Mouse (Mus musculus) hindbrain, embryonic 12.5 days (tissue): ENCODE results near the gene Pbp2. TPM values are rescaled to one million over a fixed set of nuclear protein-coding genes. Genes with fewer than 3 reads are reported as not detected.

ENCODE experiments used
- ATAC-seq: fragments of 200-750 bp; cut with Nextera tagmentation; 2 replicates; pipeline ENCODE4 v1.8.0; 2017; ENCODE audit warnings: moderate TSS enrichment; ENCODE audit not compliant: low FRiP score
- H3K27ac ChIP-seq: fragments of 300-500 bp; sonication (generic); 2 replicates; pipeline ENCODE4 v1.5.1; 2016; ENCODE audit warnings: mild to moderate bottlenecking
- H3K27me3 ChIP-seq: fragments of 300-500 bp; sonication (generic); 2 replicates; pipeline ENCODE4 v1.6.1; 2016; ENCODE audit warnings: mild to moderate bottlenecking
- H3K36me3 ChIP-seq: fragments of 300-500 bp; sonication (generic); 2 replicates; pipeline ENCODE4 v1.6.1; 2016; ENCODE audit warnings: mild to moderate bottlenecking
- H3K4me1 ChIP-seq: fragments of 300-500 bp; sonication (generic); 2 replicates; pipeline ENCODE4 v1.6.1; 2016
- H3K4me2 ChIP-seq: fragments of 300-500 bp; sonication (generic); replicated peaks from 2 replicates; pipeline ENCODE4 v1.6.1; 2016; ENCODE audit warnings: mild to moderate bottlenecking
- H3K4me3 ChIP-seq: fragments of 300-500 bp; sonication (generic); 2 replicates; pipeline ENCODE4 v1.5.1; 2016; ENCODE audit warnings: mild to moderate bottlenecking
- H3K9ac ChIP-seq: fragments of 300-500 bp; sonication (generic); 2 replicates; pipeline ENCODE4 v1.6.1; 2016; ENCODE audit warnings: mild to moderate bottlenecking, moderate library complexity
- H3K9me3 ChIP-seq: fragments of 300-500 bp; sonication (generic); replicated peaks from 2 replicates; pipeline ENCODE4 v1.6.1; 2016; ENCODE audit warnings: mild to moderate bottlenecking
- WGBS: fragments of 180-500 bp; shearing (Covaris S2); methylation state at CpG from one replicate; pipeline ENCODE4 v1.1.7; 2016; 5-methylcytosine and 5-hydroxymethylcytosine counted together
- polyA plus RNA-seq: library from polyadenylated mRNA; unstranded; fragments of >200 nt; fragmentation: Nextera tagmentation; extraction: Ambion mirVana; gene quantifications from 2 replicates; pipeline ENCODE4 v1.2.1, GENCODE M21; 2016

Pbp2 gene
- polyA plus RNA-seq, 1 experiment from 2014 or later = 0.22 TPM

GRCm38 (mm10) chr6:135268392-135268791 is 41.8 kb downstream of the Pbp2 start:
- Histone ChIP-seq H3K27ac (no peak overlapping the region), H3K4me3 (no peak overlapping the region), H3K4me2 (no peak overlapping the region), H3K9me3 (no peaks in the 10 kb centered on the region), H3K27me3 (no peaks in the 10 kb centered on the region), H3K9ac (no peak overlapping the region), H3K36me3 (no peaks in the 10 kb centered on the region), H3K4me1 (peaks cover 5% of the 10 kb centered on the region; the same call in 1 of the 2 replicates)
- ATAC-seq = no peak

DNA sequence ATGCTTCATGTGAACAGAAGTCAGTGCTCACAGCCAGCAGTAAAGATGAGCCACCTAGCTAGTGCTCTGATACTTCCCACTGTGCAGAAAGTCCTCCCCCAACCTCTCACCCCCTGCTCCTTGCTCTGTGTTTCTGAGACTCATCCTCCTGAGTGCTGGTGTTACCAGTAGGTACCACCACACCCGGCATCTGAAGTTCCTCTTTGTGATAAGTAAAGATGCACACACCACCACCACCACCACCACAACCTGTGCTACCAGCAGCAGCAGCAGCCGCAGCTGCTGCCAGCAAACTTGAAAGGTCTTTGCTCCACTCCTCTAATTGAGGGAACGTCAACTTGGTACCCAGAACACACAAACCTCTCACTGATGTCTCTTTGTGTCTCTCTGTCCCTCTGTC is 43.0 kb downstream of the Pbp2 start:
- 78% methylated on average over 3 of the region's 3 CpGs for WGBS
- no peaks in the 10 kb centered on the region for H3K9me3 ChIP-seq
- no peak overlapping the region for H3K27ac ChIP-seq
- no peaks in the 10 kb centered on the region for H3K27me3 ChIP-seq
- no peaks in the 10 kb centered on the region for H3K36me3 ChIP-seq
- no peak for ATAC-seq
- peaks cover 5% of the 10 kb centered on the region; the same call in 1 of the 2 replicates for H3K4me1 ChIP-seq
- no peak overlapping the region for H3K4me2 ChIP-seq
- no peak overlapping the region for H3K9ac ChIP-seq
- H3K4me3 ChIP-seq = no peak overlapping the region

- Histone ChIP-seq H3K4me3 (no peak overlapping the region), H3K27ac (no peak overlapping the region), H3K4me1 (peaks cover 1% of the 10 kb centered on the region; the same call in 1 of the 2 replicates), H3K9ac (no peak overlapping the region), H3K36me3 (no peaks in the 10 kb centered on the region), H3K9me3 (no peaks in the 10 kb centered on the region), H3K4me2 (no peak overlapping the region), H3K27me3 (no peaks in the 10 kb centered on the region)
- 100% methylated on average over 1 of the region's 1 CpGs for WGBS
- ATAC-seq = no peak
Measured at GRCm38 (mm10) chr6:135266056-135266455, 44.1 kb downstream of the Pbp2 start.

GRCm38 (mm10) chr6:135264136-135264535 is 46.1 kb downstream of the Pbp2 start:
- ATAC-seq = no peak
- Histone ChIP-seq H3K4me1 (no peaks in the 10 kb centered on the region), H3K9ac (no peak overlapping the region), H3K36me3 (no peaks in the 10 kb centered on the region), H3K27me3 (no peaks in the 10 kb centered on the region), H3K4me3 (no peak overlapping the region), H3K27ac (no peak overlapping the region), H3K9me3 (no peaks in the 10 kb centered on the region), H3K4me2 (no peak overlapping the region)
- WGBS = 95% methylated on average over 6 of the region's 6 CpGs

GRCm38 (mm10) chr6:135262565-135262964 is 47.6 kb downstream of the Pbp2 start:
- Histone ChIP-seq H3K4me3 (no peak overlapping the region), H3K36me3 (no peaks in the 10 kb centered on the region), H3K27ac (no peak overlapping the region), H3K9ac (no peak overlapping the region), H3K4me1 (no peaks in the 10 kb centered on the region), H3K27me3 (no peaks in the 10 kb centered on the region), H3K9me3 (no peaks in the 10 kb centered on the region), H3K4me2 (no peak overlapping the region)
- ATAC-seq = no peak
- 85% methylated on average over 2 of the region's 2 CpGs for WGBS

DNA sequence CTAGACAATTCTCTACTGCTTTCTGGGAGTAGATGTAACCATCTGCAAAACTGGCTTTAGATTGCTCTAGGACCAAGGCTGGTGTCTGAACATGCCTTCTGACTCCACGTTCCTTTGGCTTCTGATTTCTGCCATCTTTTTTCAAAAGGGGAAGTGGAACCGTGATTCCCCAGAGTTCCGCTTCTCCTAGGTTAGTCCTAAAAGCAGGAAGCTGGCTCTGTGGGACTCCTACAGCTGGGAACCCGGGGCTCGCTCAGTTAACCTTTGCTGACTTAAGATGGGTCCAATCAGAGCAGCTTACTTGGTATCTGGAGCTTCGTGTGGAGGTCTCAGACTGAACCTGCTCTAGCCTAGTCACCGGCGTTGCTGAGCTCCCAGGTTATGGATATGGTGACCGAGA is 49.1 kb downstream of the Pbp2 start:
- Histone ChIP-seq H3K9ac (no peak overlapping the region), H3K9me3 (no peaks in the 10 kb centered on the region), H3K4me1 (no peaks in the 10 kb centered on the region), H3K4me2 (no peak overlapping the region), H3K36me3 (no peaks in the 10 kb centered on the region), H3K4me3 (no peak overlapping the region), H3K27me3 (no peaks in the 10 kb centered on the region), H3K27ac (no peak overlapping the region)
- no peak for ATAC-seq
- 85% methylated on average over 9 of the region's 9 CpGs for WGBS

DNA sequence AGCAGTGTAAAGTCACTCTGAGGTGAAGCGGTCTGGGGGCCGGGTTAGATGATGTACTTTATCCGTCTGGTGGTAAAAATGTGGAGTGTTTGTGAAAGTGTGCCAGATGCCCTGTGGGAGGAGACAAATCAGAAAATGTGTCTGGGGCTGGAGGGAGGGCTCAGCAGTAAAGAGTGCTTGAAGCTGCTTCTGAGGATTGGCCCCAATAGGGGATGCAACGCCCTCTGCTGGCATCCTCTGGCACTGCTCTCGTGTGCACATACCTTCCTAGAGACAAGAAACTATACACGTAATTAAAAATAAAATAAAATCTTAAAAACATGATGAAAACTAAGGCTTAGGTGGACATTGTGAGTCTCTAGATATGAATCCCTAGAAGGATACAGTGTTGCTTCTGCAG is 49.8 kb downstream of the Pbp2 start:
- H3K9me3 ChIP-seq = no peaks in the 10 kb centered on the region
- ATAC-seq = no peak
- 93% methylated on average over 6 of the region's 6 CpGs for WGBS

More for the DNA sequence above, 49.8 kb downstream of the Pbp2 start:
- Histone ChIP-seq H3K4me2 (no peak overlapping the region), H3K4me1 (no peaks in the 10 kb centered on the region), H3K9ac (no peak overlapping the region), H3K36me3 (no peaks in the 10 kb centered on the region), H3K27ac (no peak overlapping the region), H3K4me3 (no peak overlapping the region), H3K27me3 (no peaks in the 10 kb centered on the region)

Other genes starting within 250 kb of the Pbp2 start
- gene Gprc5a, start 244.8 kb downstream of the Pbp2 start, polyA plus RNA-seq = 1.6 and 1.7 TPM in 2 replicates
- not detected in 2 replicates for gene Gprc5d, start 192.1 kb downstream of the Pbp2 start, polyA plus RNA-seq
- gene Fam234b, start 112.4 kb downstream of the Pbp2 start, polyA plus RNA-seq = 47.6 and 51.1 TPM in 2 replicates
- 4.0 and 6.2 TPM in 2 replicates for gene Hebp1, start 112.4 kb downstream of the Pbp2 start, polyA plus RNA-seq
- 0.40 and 0.78 TPM in 2 replicates for gene Gsg1, start 56.1 kb downstream of the Pbp2 start, polyA plus RNA-seq
- 19.4 and 22.2 TPM in 2 replicates for gene Emp1, start 52.1 kb upstream of the Pbp2 start, polyA plus RNA-seq